Mouse (Mus musculus) myocyte (in vitro differentiated cells): Measurements from ENCODE around the gene Kansl2.

Experiments
- E2F4 ChIP-seq: IDR thresholded peaks from one replicate; pipeline ENCODE4 v1.6.1; 2011; ENCODE audit warnings: mild to moderate bottlenecking, control low read depth, moderate library complexity; ENCODE audit not compliant: insufficient read depth
- MYOD1 ChIP-seq, 3 experiments: IDR thresholded peaks; one replicate each; pipeline ENCODE4 v1.6.1; 2011; ENCODE audit warnings: control low read depth in 2 of 3, low read depth in 2 of 3, mild to moderate bottlenecking in 2 of 3, moderate library complexity in 1 of 3; ENCODE audit not compliant: insufficient read length in 2 of 3, control insufficient read depth in 1 of 3
- MYOG ChIP-seq, 3 experiments: IDR thresholded peaks; one replicate each; pipeline ENCODE4 v1.6.1; 2011; ENCODE audit warnings: control low read depth in 2 of 3, low read depth in 2 of 3, mild to moderate bottlenecking in 2 of 3; ENCODE audit not compliant: insufficient read length in 2 of 3, control insufficient read depth in 1 of 3, insufficient read depth in 1 of 3
- POLR2A ChIP-seq: IDR thresholded peaks from one replicate; pipeline ENCODE4 v1.6.1; 2011; ENCODE audit warnings: low read depth, mild to moderate bottlenecking, control low read depth, moderate library complexity; ENCODE audit not compliant: insufficient read length
- TCF12 ChIP-seq: IDR thresholded peaks from one replicate; pipeline ENCODE4 v1.6.1; 2011; ENCODE audit warnings: mild to moderate bottlenecking, control low read depth; ENCODE audit not compliant: poor library complexity, insufficient read depth, severe bottlenecking
- USF1 ChIP-seq: IDR thresholded peaks from one replicate; pipeline ENCODE4 v1.6.1; 2011; ENCODE audit warnings: low read depth, mild to moderate bottlenecking, control low read depth, moderate library complexity

GRCm38 (mm10) chr15:98483907-98484886 lies 49.9 kb downstream of the Kansl2 start:
- TF ChIP-seq MYOD1 (IDR thresholded peaks at IDR 0.05; ENCODE audit: control insufficient read depth in 1 of 3, insufficient read length in 2 of 3, low read depth in 2 of 3) (no peak), POLR2A (no peak), USF1 (no peak), TCF12 (no peak), E2F4 (no peak), MYOG (IDR thresholded peaks at IDR 0.05; ENCODE audit: control insufficient read depth in 1 of 3, insufficient read depth in 1 of 3, insufficient read length in 2 of 3, low read depth in 2 of 3) (no peak)
